Mouse (Mus musculus) limb, embryonic 11.5 days (tissue): ENCODE results near the gene Birc7. TPM values are rescaled to one million over a fixed set of nuclear protein-coding genes. Genes with fewer than 3 reads are reported as not detected.

ENCODE experiments used
- ATAC-seq: fragments of 200-750 bp; cut with Nextera tagmentation; 2 replicates; pipeline ENCODE4 v1.8.0; 2017; ENCODE audit warnings: low read depth; ENCODE audit not compliant: insufficient number of reproducible peaks, low FRiP score, low TSS enrichment
- DNase-seq: peaks from one replicate; pipeline ENCODE4 v3.0.0-alpha.2; 2015; ENCODE audit warnings: low spot score
- H3K27ac ChIP-seq: fragments of 300-500 bp; sonication (generic); replicated peaks from 2 replicates; pipeline ENCODE4 v1.5.1; 2014; ENCODE audit warnings: low read depth, mild to moderate bottlenecking, low read length
- H3K27me3 ChIP-seq: fragments of 300-500 bp; sonication (generic); 2 replicates; pipeline ENCODE4 v1.6.1; 2014; ENCODE audit warnings: mild to moderate bottlenecking, low read length, mixed read lengths; ENCODE audit not compliant: control insufficient read depth, insufficient read depth
- H3K36me3 ChIP-seq: fragments of 300-500 bp; sonication (generic); 2 replicates; pipeline ENCODE4 v1.6.1; 2014; ENCODE audit warnings: mild to moderate bottlenecking, low read length, moderate library complexity, mixed read lengths; ENCODE audit not compliant: control insufficient read depth, insufficient read depth
- H3K4me1 ChIP-seq: fragments of 300-500 bp; sonication (generic); 2 replicates; pipeline ENCODE4 v1.6.1; 2014; ENCODE audit warnings: low read length, mixed read lengths; ENCODE audit not compliant: control insufficient read depth, insufficient read depth
- H3K4me2 ChIP-seq: fragments of 300-500 bp; sonication (generic); 2 replicates; pipeline ENCODE4 v1.6.1; 2014; ENCODE audit warnings: low read depth, mild to moderate bottlenecking, moderate library complexity; ENCODE audit not compliant: severe bottlenecking
- H3K4me3 ChIP-seq: fragments of 300-500 bp; sonication (generic); 2 replicates; pipeline ENCODE4 v1.5.1; 2014; ENCODE audit warnings: low read depth, low read length
- H3K9ac ChIP-seq: fragments of 300-500 bp; sonication (generic); 2 replicates; pipeline ENCODE4 v1.6.1; 2014; ENCODE audit warnings: mild to moderate bottlenecking, low read length
- H3K9me3 ChIP-seq: fragments of 300-500 bp; sonication (generic); 2 replicates; pipeline ENCODE4 v1.6.1; 2016; ENCODE audit warnings: low read length; ENCODE audit not compliant: control insufficient read depth
- WGBS: fragments of 180-500 bp; shearing (Covaris S2); extraction: QIAGEN DNeasy Blood & Tissue Kit; methylation state at CpG from one replicate; pipeline ENCODE4 v1.1.7; 2014; 5-methylcytosine and 5-hydroxymethylcytosine counted together
- polyA plus RNA-seq: library from polyadenylated mRNA; unstranded; fragments of >200 nt; fragmentation: Nextera tagmentation; extraction: Ambion mirVana; gene quantifications from 2 replicates; pipeline ENCODE4 v1.2.1, GENCODE M21; 2014

The Birc7 gene
- polyA plus RNA-seq, 1 experiment from 2014 or later: not detected

- 71% methylated on average over 6 of the region's 6 CpGs for WGBS
- Histone ChIP-seq H3K27me3 (peaks cover 33% of the 10 kb centered on the region), H3K4me2 (no peak overlapping the region), H3K9ac (no peak overlapping the region), H3K4me1 (peaks cover 13% of the 10 kb centered on the region), H3K27ac (no peak overlapping the region), H3K36me3 (no peaks in the 10 kb centered on the region), H3K4me3 (no peak overlapping the region), H3K9me3 (no peaks in the 10 kb centered on the region)
- ATAC-seq (no peak), DNase-seq (no peak)
Observed at GRCm38 (mm10) chr2:180897857-180898256, 31.0 kb upstream of the Birc7 start.

DNA sequence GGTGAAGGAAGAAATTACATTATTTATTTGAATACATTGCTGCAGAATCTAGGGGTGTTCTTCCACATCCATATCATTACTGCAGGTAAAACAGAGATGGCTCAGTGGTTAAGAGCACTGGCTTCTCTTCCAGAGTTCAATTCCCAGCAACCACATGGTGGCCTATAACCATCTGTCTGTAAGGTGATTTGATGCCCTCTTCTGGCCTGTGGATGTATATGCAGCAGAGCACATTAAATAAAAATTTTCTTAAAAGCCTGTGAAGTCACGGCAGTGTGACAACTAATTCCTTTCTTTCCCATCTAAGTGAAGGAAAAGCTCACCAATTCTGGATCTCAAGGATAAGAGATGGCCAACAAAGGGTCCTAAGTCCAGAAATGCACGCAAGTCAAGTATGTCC is 26.7 kb upstream of the Birc7 start:
- DNase-seq (peak; percentile 36), ATAC-seq (no peak)
- Histone ChIP-seq H3K27ac (no peak overlapping the region), H3K4me1 (no peaks in the 10 kb centered on the region), H3K9ac (no peak overlapping the region), H3K4me3 (no peak overlapping the region), H3K9me3 (no peaks in the 10 kb centered on the region), H3K27me3 (no peaks in the 10 kb centered on the region), H3K4me2 (no peak overlapping the region), H3K36me3 (peaks cover 3% of the 10 kb centered on the region; the same call in 1 of the 2 replicates)
- WGBS: 44% methylated on average over 2 of the region's 2 CpGs

DNA sequence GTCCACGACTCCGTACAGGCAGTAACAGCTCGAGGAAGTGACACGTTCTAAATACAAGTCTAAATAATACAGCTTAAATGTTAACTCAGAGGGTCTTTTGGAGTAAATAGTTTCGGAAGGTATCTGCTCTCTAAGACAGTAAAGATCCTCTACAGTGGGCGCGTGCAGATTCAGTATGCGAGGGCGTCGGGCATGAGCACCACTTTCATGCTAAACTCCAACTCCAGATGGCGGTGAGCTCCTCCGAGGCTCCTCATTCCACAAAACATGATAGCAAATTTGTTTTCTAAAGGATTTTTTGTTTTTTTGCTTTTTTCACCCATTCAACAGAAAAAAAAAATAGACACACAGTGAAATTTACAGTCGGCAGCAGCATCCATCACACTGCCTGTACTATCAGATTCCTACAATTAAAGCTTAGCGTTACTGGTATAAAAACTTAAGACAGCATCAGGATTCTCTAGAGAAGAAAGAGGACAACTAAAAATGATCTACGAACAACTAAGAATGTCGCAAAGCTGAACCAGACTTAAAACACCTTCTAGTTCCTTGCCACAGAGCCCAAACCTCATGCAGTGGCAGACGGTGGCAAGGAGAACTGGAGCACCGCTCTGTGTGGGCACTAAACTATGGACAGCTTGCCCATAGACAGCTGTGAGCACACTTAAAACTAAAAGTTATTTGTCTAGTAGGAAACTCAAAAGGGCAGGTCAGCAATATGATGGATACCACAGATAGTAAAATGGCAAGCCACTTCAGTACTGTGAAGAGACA is 24.2 kb upstream of the Birc7 start:
- Histone ChIP-seq H3K4me2 (no peak overlapping the region), H3K36me3 (peaks cover 3% of the 10 kb centered on the region; the same call in 1 of the 2 replicates), H3K4me3 (no peak overlapping the region), H3K4me1 (no peaks in the 10 kb centered on the region), H3K27me3 (no peaks in the 10 kb centered on the region), H3K9ac (no peak overlapping the region), H3K27ac (no peak overlapping the region), H3K9me3 (no peaks in the 10 kb centered on the region)
- no peak for DNase-seq
- no peak for ATAC-seq
- 93% methylated on average over 18 of the region's 18 CpGs for WGBS

- Histone ChIP-seq H3K27me3 (no peaks in the 10 kb centered on the region), H3K4me3 (no peak overlapping the region), H3K36me3 (peaks cover 9% of the 10 kb centered on the region), H3K4me1 (no peaks in the 10 kb centered on the region), H3K4me2 (no peak overlapping the region), H3K9me3 (no peaks in the 10 kb centered on the region), H3K9ac (no peak overlapping the region), H3K27ac (no peak overlapping the region)
- 77% methylated on average over 5 of the region's 5 CpGs for WGBS
- ATAC-seq (no peak), DNase-seq (no peak)
Observed at GRCm38 (mm10) chr2:180905556-180906221, 23.1 kb upstream of the Birc7 start.

DNA sequence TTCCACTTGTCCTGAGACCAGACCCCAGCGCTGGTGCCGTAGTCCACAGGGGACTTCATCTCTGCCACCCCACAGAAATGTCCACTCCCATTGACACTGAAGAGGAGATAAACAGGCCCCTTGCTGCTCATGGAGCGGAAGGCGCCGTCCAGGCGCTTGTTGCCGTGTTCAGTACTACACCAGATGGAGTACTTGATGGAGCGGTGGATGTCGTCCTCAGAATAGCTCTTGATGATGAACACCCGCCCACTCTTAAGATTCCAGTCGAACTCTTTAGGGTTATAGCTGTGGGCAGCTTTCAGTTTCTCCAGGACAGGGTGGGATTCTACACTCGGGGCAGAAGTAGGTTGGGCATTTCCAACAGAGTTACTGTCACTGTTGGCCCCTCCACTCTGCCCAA is 17.9 kb upstream of the Birc7 start:
- DNase-seq (no peak), ATAC-seq (no peak)
- H3K4me3 ChIP-seq: no peak overlapping the region
- no peak overlapping the region for H3K9ac ChIP-seq
- H3K27me3 ChIP-seq: no peaks in the 10 kb centered on the region
- H3K4me2 ChIP-seq: no peak overlapping the region
- H3K27ac ChIP-seq: no peak overlapping the region
- H3K36me3 ChIP-seq: peaks cover 31% of the 10 kb centered on the region
- no peaks in the 10 kb centered on the region for H3K4me1 ChIP-seq
- WGBS: 95% methylated on average over 12 of the region's 12 CpGs
- no peaks in the 10 kb centered on the region for H3K9me3 ChIP-seq

DNA sequence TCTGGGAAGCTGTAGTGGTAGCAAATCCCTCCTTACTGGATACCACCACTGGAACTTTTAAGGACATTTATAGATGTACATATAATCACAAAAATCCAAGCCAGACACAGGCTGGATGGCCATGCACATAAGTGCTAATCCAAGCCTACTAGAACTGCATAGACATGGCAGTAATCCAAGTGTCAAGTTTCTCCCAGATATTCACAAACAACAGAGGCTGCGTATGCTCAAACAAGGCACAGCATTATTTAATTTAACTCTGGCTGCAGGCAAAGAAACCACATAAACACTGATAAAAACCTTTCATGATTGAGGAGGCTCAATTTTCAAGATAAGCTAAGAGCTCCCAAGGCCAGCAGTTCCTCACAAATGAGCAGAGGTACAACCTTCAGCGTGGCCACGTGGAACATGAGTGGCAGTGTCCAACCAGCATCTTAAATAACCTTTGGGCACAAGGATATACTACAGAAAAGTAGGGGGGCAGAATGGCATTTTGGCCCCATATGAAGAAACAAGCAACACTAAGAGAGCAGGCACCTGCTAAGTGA is 12.9 kb upstream of the Birc7 start:
- DNase-seq (no peak), ATAC-seq (no peak)
- 90% methylated on average over 3 of the region's 3 CpGs for WGBS

GRCm38 (mm10) chr2:180919913-180920809 is 8.7 kb upstream of the Birc7 start:
- Histone ChIP-seq H3K27ac (peak overlapping the region; percentile 59), H3K36me3 (peaks cover 10% of the 10 kb centered on the region), H3K27me3 (no peaks in the 10 kb centered on the region), H3K4me1 (no peaks in the 10 kb centered on the region), H3K4me3 (peak overlapping the region; percentile 100), H3K9me3 (no peaks in the 10 kb centered on the region), H3K9ac (peak overlapping the region; percentile 99), H3K4me2 (peak overlapping the region; percentile 68)
- ATAC-seq (peak; percentile 51), DNase-seq (no peak)
- under 1% methylated on average over 61 of the region's 61 CpGs for WGBS

More for the DNA sequence above, 12.9 kb upstream of the Birc7 start:
- no peaks in the 10 kb centered on the region for H3K4me1 ChIP-seq
- peaks cover 25% of the 10 kb centered on the region for H3K36me3 ChIP-seq
- H3K27me3 ChIP-seq: no peaks in the 10 kb centered on the region
- H3K9me3 ChIP-seq: no peaks in the 10 kb centered on the region
- H3K27ac ChIP-seq: no peak overlapping the region
- no peak overlapping the region for H3K9ac ChIP-seq
- H3K4me3 ChIP-seq: no peak overlapping the region
- H3K4me2 ChIP-seq: no peak overlapping the region
